Mouse (Mus musculus): Measurements from ENCODE around the gene Bhlhe41.

DNA sequence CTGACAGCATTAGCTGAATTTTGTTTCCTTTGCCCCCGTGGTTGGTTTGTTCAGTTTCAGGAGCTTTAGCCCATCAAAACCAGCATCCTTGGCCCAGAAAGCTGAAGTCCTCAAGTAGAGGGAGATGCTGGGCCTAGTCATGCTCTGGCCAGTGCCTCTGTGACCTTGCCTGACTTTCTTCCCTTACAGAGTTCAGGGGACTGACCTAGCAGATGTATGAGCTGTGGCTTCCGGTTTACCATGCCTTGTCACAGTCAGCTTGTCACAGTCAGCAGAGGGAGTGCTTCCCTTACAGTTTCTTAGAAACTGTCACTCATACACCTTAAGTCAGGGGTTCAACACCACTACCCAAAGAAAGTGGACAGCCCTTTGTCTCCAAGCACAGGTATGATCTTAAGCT lies 5.0 kb downstream of the Bhlhe41 start:
- no peak for TF ChIP-seq CTCF (conservative IDR thresholded peaks at IDR 0.05; ENCODE audit: low read length)
- no peak for TF ChIP-seq NANOG (IDR thresholded peaks at IDR 0.05; ENCODE audit: borderline replicate concordance, low read length)
- no peak for TF ChIP-seq POU5F1 (IDR thresholded peaks at IDR 0.05; ENCODE audit: borderline replicate concordance, low read length)
